Mouse (Mus musculus) C2C12 (cell line): Measurements from ENCODE around the gene Vmo1.

Experiments used
- CEBPB ChIP-seq: IDR thresholded peaks from one replicate; pipeline ENCODE4 v1.6.1; 2011; ENCODE audit warnings: low read depth, mild to moderate bottlenecking, control low read depth, moderate library complexity
- CTCF ChIP-seq: IDR thresholded peaks from one replicate; pipeline ENCODE4 v1.5.1; 2011; ENCODE audit not compliant: control insufficient read depth, insufficient read depth, insufficient read length
- FOSL1 ChIP-seq: IDR thresholded peaks from one replicate; pipeline ENCODE4 v1.8.0; 2011; ENCODE audit warnings: mild to moderate bottlenecking, low read length; ENCODE audit not compliant: poor library complexity, insufficient read depth, severe bottlenecking
- MAX ChIP-seq: IDR thresholded peaks from one replicate; pipeline ENCODE4 v1.6.1; 2011; ENCODE audit warnings: mild to moderate bottlenecking, control low read depth
- MYOD1 ChIP-seq: IDR thresholded peaks from one replicate; pipeline ENCODE4 v1.6.1; 2011; ENCODE audit warnings: low read depth; ENCODE audit not compliant: control insufficient read depth, insufficient read length
- USF1 ChIP-seq: IDR thresholded peaks from one replicate; pipeline ENCODE4 v1.6.1; 2011; ENCODE audit warnings: low read depth, mild to moderate bottlenecking, control low read depth, moderate library complexity

DNA sequence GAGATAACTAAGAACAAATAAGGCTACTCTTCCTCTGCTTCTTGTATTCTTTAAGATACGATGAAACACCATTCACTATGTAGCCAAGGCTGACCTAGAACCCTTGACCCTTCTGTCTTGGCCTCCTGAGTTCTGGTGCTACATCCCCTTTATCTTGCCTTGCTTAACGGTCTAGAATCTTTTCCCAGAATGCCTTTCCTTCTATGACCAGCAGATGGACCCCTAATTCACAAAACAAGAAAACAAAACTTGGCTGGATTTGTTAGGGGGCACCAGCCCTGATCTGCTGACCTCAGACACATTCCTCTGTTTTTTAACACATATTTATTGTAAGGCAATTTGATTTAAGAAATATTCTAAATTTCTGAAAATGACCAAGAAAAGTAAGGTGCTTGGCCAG, 1.9 kb upstream of the Vmo1 start:
- TF ChIP-seq CTCF (no peak), USF1 (no peak), MYOD1 (no peak), FOSL1 (no peak), MAX (no peak), CEBPB (no peak)
